Mouse (Mus musculus) hindbrain, embryonic 16.5 days (tissue): ENCODE measurements at regions not wholly inside any gene's neighbourhood (a gene's known extent, or its start where the extent isn't known, plus 50 kb on each side); places are given as distances from the start of the nearest gene placed in this dataset.
A peak's percentile ranks its signal among the peaks of the same experiment; 100 is the strongest.

Experiments used
- ATAC-seq: fragments of 200-750 bp; cut with Nextera tagmentation; 2 replicates; pipeline ENCODE4 v1.8.0; 2017; ENCODE audit warnings: moderate TSS enrichment, moderate library complexity
- H3K27ac ChIP-seq: fragments of 300-500 bp; sonication (generic); 2 replicates; pipeline ENCODE4 v1.5.1; 2014; ENCODE audit warnings: low read depth, mild to moderate bottlenecking, control low read depth, low read length, moderate library complexity
- H3K27me3 ChIP-seq: fragments of 300-500 bp; sonication (generic); replicated peaks from 2 replicates; pipeline ENCODE4 v1.6.1; 2014; ENCODE audit warnings: low read length; ENCODE audit not compliant: control insufficient read depth, insufficient read depth
- H3K36me3 ChIP-seq: fragments of 300-500 bp; sonication (generic); 2 replicates; pipeline ENCODE4 v1.6.1; 2014; ENCODE audit warnings: mild to moderate bottlenecking, low read length, moderate library complexity, mixed read lengths; ENCODE audit not compliant: control insufficient read depth, insufficient read depth
- H3K4me1 ChIP-seq: fragments of 300-500 bp; sonication (generic); 2 replicates; pipeline ENCODE4 v1.6.1; 2014; ENCODE audit warnings: low read depth, low read length; ENCODE audit not compliant: control insufficient read depth, insufficient read depth
- H3K4me2 ChIP-seq: fragments of 300-500 bp; sonication (generic); 2 replicates; pipeline ENCODE4 v1.6.1; 2014; ENCODE audit warnings: mild to moderate bottlenecking, low read length, control low read depth, moderate library complexity
- H3K4me3 ChIP-seq: fragments of 300-500 bp; sonication (generic); 2 replicates; pipeline ENCODE4 v1.5.1; 2014; ENCODE audit warnings: mild to moderate bottlenecking, low read length, control low read depth, moderate library complexity
- H3K9ac ChIP-seq: fragments of 300-500 bp; sonication (generic); 2 replicates; pipeline ENCODE4 v1.6.1; 2014; ENCODE audit warnings: low read depth, mild to moderate bottlenecking, control low read depth, low read length, moderate library complexity
- H3K9me3 ChIP-seq: fragments of 300-500 bp; sonication (generic); 2 replicates; pipeline ENCODE4 v1.6.1; 2014; ENCODE audit warnings: mild to moderate bottlenecking, low read length, moderate library complexity; ENCODE audit not compliant: control insufficient read depth
- WGBS: fragments of 180-500 bp; shearing (Covaris S2); extraction: QIAGEN DNeasy Blood & Tissue Kit; methylation state at CpG from one replicate; pipeline ENCODE4 v1.1.7; 2014; 5-methylcytosine and 5-hydroxymethylcytosine counted together

- H3K4me2 ChIP-seq, result no peak overlapping the region
- WGBS, result 70% methylated on average over 2 of the region's 2 CpGs
Measured at GRCm38 (mm10) chr7:62179387-62179786, 167.0 kb upstream of the Ndn start.

DNA sequence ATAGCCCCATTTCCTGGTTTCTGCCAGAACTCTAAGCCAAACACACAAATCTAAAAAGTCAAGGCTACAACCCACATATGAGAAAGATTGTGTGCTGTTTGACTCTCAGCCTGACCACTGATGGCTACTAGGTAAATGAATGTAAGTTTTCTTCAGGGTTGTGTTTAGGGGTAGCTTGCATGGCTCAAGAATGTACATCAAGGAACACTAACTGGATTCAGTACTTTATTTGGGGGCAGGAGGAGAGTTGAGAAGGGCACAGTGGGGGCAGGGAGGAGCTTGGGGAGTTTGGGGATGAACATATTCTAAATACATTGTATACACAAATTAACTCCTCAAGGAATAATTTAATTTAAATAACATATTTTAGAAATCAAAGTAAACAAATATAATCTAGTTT lies 137.8 kb upstream of the Ndn start:
- no peak overlapping the region for H3K27ac ChIP-seq
- peak overlapping the region; percentile 33 for H3K4me3 ChIP-seq
- no peak for ATAC-seq
- peaks cover 5% of the 10 kb centered on the region; the same call in 1 of the 2 replicates for H3K36me3 ChIP-seq
- H3K9me3 ChIP-seq, result no peaks in the 10 kb centered on the region
- no peaks in the 10 kb centered on the region for H3K27me3 ChIP-seq
- no peaks in the 10 kb centered on the region for H3K4me1 ChIP-seq
- H3K4me2 ChIP-seq, result peak overlapping the region; percentile 60
- H3K9ac ChIP-seq, result peak overlapping the region; percentile 22; the same call in 1 of the 2 replicates

More at GRCm38 (mm10) chr7:62179387-62179786, 167.0 kb upstream of the Ndn start:
- no peak overlapping the region for H3K9ac ChIP-seq
- no peaks in the 10 kb centered on the region for H3K9me3 ChIP-seq
- no peaks in the 10 kb centered on the region for H3K27me3 ChIP-seq
- H3K27ac ChIP-seq, result no peak overlapping the region
- H3K36me3 ChIP-seq, result no peaks in the 10 kb centered on the region
- H3K4me3 ChIP-seq, result no peak overlapping the region
- no peak for ATAC-seq
- H3K4me1 ChIP-seq, result no peaks in the 10 kb centered on the region

DNA sequence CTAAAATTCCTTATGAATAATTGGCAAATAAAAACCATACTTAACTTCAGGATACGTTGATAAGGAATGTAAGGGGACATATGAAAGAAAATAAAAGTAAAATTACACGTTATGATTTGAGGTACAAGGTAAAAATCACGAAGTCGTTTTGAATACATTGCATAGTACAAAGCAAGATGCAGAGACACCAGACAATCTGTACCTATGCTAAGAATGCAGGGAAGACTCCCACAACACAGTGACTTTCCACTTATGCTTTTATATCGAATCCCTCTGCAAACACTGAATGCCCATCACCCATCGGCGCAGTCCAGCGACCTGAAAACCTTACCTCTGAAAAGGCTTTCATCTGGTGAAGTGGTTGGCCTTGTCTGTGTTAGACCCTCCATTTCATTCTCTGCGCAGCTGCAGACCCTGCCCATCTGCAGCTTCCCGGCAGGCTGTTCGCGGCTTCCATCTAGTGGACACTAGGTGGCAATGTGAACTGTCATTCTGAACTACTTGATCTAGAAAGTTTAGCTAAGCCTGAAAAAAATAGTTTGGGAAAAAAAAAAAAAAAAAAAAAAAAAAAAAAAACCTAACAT lies 137.2 kb upstream of the Ndn start:
- WGBS, result 30% methylated on average over 12 of the region's 12 CpGs
- Histone ChIP-seq H3K4me2 (peak overlapping the region; percentile 35), H3K36me3 (peaks cover 3% of the 10 kb centered on the region; the same call in 1 of the 2 replicates), H3K4me1 (no peaks in the 10 kb centered on the region), H3K27me3 (no peaks in the 10 kb centered on the region), H3K4me3 (peak overlapping the region; percentile 51), H3K27ac (no peak overlapping the region), H3K9ac (peak overlapping the region; percentile 65), H3K9me3 (no peaks in the 10 kb centered on the region)
- ATAC-seq, result peak; percentile 94

GRCm38 (mm10) chr7:62225184-62225583 lies 121.2 kb upstream of the Ndn start:
- H3K4me1 ChIP-seq, result no peaks in the 10 kb centered on the region
- peak overlapping the region; percentile 23 for H3K4me3 ChIP-seq
- no peaks in the 10 kb centered on the region for H3K27me3 ChIP-seq
- WGBS, result 37% methylated on average over 4 of the region's 4 CpGs
- peak overlapping the region; percentile 35 for H3K4me2 ChIP-seq
- no peaks in the 10 kb centered on the region for H3K36me3 ChIP-seq
- H3K9me3 ChIP-seq, result no peaks in the 10 kb centered on the region
- peak; percentile 42; the same call in 1 of the 2 replicates for ATAC-seq
- no peak overlapping the region for H3K9ac ChIP-seq
- no peak overlapping the region for H3K27ac ChIP-seq

DNA sequence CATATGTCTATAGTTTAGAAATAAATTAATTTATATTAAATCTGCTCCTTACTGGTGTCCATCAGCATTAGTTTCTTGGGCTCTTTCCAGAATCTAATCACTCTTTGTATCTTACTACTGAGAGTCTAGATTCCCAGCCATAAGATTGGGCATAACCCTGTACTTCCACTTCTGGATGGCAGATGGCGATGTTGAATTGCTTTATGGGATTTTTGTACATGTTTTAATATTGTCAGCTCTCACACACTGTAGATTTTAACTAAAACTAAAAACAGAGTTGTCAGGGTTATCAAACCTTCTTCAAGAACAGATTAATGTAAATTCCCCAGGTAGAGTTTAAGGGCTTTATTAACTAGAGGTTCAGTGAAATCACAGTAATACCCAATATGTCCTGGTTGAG lies 118.6 kb upstream of the Ndn start:
- no peaks in the 10 kb centered on the region for H3K36me3 ChIP-seq
- no peak overlapping the region for H3K4me3 ChIP-seq
- no peaks in the 10 kb centered on the region for H3K27me3 ChIP-seq
- no peak overlapping the region for H3K4me2 ChIP-seq
- no peak overlapping the region for H3K9ac ChIP-seq
- no peaks in the 10 kb centered on the region; the same call in none of the 2 replicates for H3K9me3 ChIP-seq
- WGBS, result 3% methylated on average over 1 of the region's 1 CpGs
- no peak overlapping the region for H3K27ac ChIP-seq
- no peaks in the 10 kb centered on the region; the same call in 1 of the 2 replicates for H3K4me1 ChIP-seq
- no peak for ATAC-seq

GRCm38 (mm10) chr7:62230713-62231112 lies 115.7 kb upstream of the Ndn start:
- ATAC-seq, result peak; percentile 38
- Histone ChIP-seq H3K4me2 (peak overlapping the region; percentile 38), H3K27me3 (no peaks in the 10 kb centered on the region), H3K36me3 (no peaks in the 10 kb centered on the region), H3K4me3 (no peak overlapping the region), H3K9me3 (no peaks in the 10 kb centered on the region; the same call in none of the 2 replicates), H3K27ac (peak overlapping the region; percentile 67), H3K4me1 (no peaks in the 10 kb centered on the region; the same call in 1 of the 2 replicates), H3K9ac (no peak overlapping the region)
- WGBS, result 22% methylated on average over 2 of the region's 2 CpGs

DNA sequence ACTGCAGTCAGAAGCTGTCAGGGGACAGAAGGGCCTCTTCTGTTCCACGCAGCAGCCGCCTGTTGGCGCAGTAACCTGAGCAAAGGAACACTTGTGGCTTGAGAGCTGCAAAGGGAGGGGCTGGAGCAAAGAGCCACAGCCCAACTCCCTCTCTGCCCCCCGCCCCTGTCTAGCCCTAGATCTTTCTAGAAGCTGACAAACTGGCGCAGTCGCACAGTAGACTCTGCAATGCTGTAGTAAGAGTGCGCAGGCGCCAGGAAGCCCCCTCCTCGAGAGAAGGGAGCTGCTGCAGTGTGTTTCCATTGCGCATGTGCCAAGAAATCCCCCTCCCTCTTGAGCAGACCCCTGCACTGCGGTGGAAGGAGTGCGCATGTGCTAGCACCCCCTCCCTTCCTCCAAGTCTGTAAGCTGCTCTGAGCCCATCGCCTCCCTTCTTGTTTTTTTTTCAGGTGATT lies 115.2 kb upstream of the Ndn start:
- Histone ChIP-seq H3K4me1 (no peaks in the 10 kb centered on the region; the same call in 1 of the 2 replicates), H3K27me3 (no peaks in the 10 kb centered on the region), H3K4me2 (peak overlapping the region; percentile 44), H3K9me3 (no peaks in the 10 kb centered on the region; the same call in none of the 2 replicates), H3K27ac (peak overlapping the region; percentile 72), H3K4me3 (no peak overlapping the region), H3K36me3 (no peaks in the 10 kb centered on the region), H3K9ac (no peak overlapping the region)
- ATAC-seq, result peak; percentile 97
- WGBS, result 18% methylated on average over 13 of the region's 13 CpGs

DNA sequence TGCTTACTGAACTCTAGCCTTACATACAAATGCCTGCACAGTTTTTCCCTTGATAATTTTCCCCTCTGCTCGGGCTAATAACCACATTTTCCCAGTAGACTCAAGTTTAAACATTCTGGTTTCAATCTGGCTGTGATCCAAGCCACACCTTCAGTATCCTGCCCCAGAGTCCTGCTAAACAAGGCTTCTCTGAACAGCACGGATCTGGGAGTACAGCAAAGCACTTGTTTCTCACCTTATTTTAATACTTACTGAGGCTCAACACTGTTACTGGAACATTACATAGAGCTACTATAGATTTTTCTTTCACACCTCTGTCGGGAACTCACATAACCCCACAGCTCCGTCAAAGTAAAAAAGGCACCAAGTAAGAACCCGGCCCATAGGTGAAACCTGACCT lies 114.3 kb upstream of the Ndn start:
- no peak overlapping the region for H3K9ac ChIP-seq
- WGBS, result 59% methylated on average over 5 of the region's 5 CpGs
- no peaks in the 10 kb centered on the region for H3K36me3 ChIP-seq
- peak overlapping the region; percentile 72; the same call in 1 of the 2 replicates for H3K27ac ChIP-seq
- no peaks in the 10 kb centered on the region; the same call in none of the 2 replicates for H3K9me3 ChIP-seq
- H3K4me3 ChIP-seq, result no peak overlapping the region
- no peak for ATAC-seq
- H3K4me1 ChIP-seq, result no peaks in the 10 kb centered on the region; the same call in 1 of the 2 replicates
- H3K27me3 ChIP-seq, result no peaks in the 10 kb centered on the region
- H3K4me2 ChIP-seq, result no peak overlapping the region

GRCm38 (mm10) chr7:62234037-62234436 lies 112.3 kb upstream of the Ndn start:
- Histone ChIP-seq H3K9ac (no peak overlapping the region), H3K36me3 (no peaks in the 10 kb centered on the region), H3K27ac (no peak overlapping the region), H3K4me1 (no peaks in the 10 kb centered on the region; the same call in 1 of the 2 replicates), H3K4me2 (no peak overlapping the region), H3K9me3 (no peaks in the 10 kb centered on the region; the same call in none of the 2 replicates), H3K4me3 (no peak overlapping the region), H3K27me3 (no peaks in the 10 kb centered on the region)
- WGBS, result 68% methylated on average over 6 of the region's 6 CpGs
- no peak for ATAC-seq
